ENCODE assay signal across 14 mouse cellular contexts in the genomic region with DNA sequence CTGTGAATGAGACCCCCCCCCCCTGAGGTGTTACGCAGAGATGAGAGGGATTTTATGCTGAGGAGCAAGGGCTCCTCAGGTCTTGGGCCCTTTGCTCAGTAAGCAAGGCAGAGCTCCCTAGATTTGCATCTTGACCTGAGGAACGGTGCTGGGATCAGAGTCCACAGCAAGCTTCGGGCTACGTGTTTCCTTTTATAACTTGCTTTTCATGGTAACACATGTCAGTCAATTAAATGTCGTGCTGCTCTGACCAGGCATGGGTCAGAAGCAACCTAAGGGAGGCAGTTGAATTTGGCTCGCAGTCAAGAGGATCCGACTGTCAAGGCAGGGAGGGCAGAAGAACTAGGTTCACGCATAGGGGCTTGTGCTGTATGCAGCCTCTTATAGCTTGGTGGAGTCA.
"Had no signal": no experiment of that assay in that cellular context is flagged by ENCODE, and none has a peak within 500 bp of the region (broad histone marks: within the 10 kb centered on the region; RNA-seq: fewer than 3 reads in every experiment).

No protein-coding gene starts in this region.

- H3K4me1 ChIP-seq: hindbrain, embryonic 15.5 days; limb, embryonic 10.5 days; liver, embryonic 15.5 days; midbrain, embryonic 12.5 days had no signal

- H3K27me3 ChIP-seq: hindbrain, embryonic 15.5 days; liver, embryonic 15.5 days; megakaryocyte, embryonic 14.5 days; midbrain, embryonic 12.5 days had no signal

- H3K27ac ChIP-seq: hindbrain, embryonic 15.5 days; left cerebral cortex, adult 2 months; limb, embryonic 10.5 days; liver, embryonic 15.5 days; midbrain, embryonic 12.5 days had no signal

- H3K9ac ChIP-seq: hindbrain, embryonic 15.5 days; liver, embryonic 15.5 days; lung, embryonic 14.5 days had no signal

- H3K4me2 ChIP-seq: hindbrain, embryonic 15.5 days; liver, embryonic 11.5 days; liver, embryonic 15.5 days; lung, embryonic 14.5 days; midbrain, embryonic 12.5 days had no signal

- DNase-seq: lung, embryonic 14.5 days; lung, postnatal 10 days; lung, postnatal 4 days; right cerebral cortex, adult 18-20 months; right cerebral cortex, postnatal 25 days; thymus, adult 2 months; thymus, postnatal 25 days had no signal

- H3K4me3 ChIP-seq: hindbrain, embryonic 15.5 days; left cerebral cortex, adult 2 months; limb, embryonic 10.5 days; liver, embryonic 15.5 days; megakaryocyte, embryonic 14.5 days; midbrain, embryonic 12.5 days had no signal

- H3K9me3 ChIP-seq: hindbrain, embryonic 15.5 days; limb, embryonic 10.5 days; liver, embryonic 15.5 days; megakaryocyte, embryonic 14.5 days; midbrain, embryonic 12.5 days had no signal
